Mouse (Mus musculus) ES-E14 (cell line): ENCODE data around the gene Pigv.

Experiments
- CHD2 ChIP-seq: IDR thresholded peaks from 2 replicates; pipeline ENCODE4 v1.6.1; 2014; ENCODE audit warnings: mild to moderate bottlenecking, low read depth, low read length, inconsistent platforms
- HCFC1 ChIP-seq: IDR thresholded peaks from 2 replicates; pipeline ENCODE4 v1.6.1; 2012; ENCODE audit warnings: low read length, inconsistent platforms, borderline replicate concordance; ENCODE audit not compliant: insufficient read depth
- MAFK ChIP-seq: IDR thresholded peaks from 2 replicates; pipeline ENCODE4 v1.6.1; 2014; ENCODE audit warnings: mild to moderate bottlenecking, low read depth, low read length, inconsistent platforms; ENCODE audit not compliant: insufficient read depth
- ZC3H11A ChIP-seq: IDR thresholded peaks from 2 replicates; pipeline ENCODE4 v1.6.1; 2012; ENCODE audit warnings: low read depth, mild to moderate bottlenecking, inconsistent platforms, low read length, borderline replicate concordance
- ZNF384 ChIP-seq: IDR thresholded peaks from 2 replicates; pipeline ENCODE4 v1.6.1; 2012; ENCODE audit warnings: low read depth, low read length, inconsistent platforms

GRCm38 (mm10) chr4:133666199-133666598 lies 6.2 kb downstream of the Pigv start:
- TF ChIP-seq HCFC1 (no peak), ZC3H11A (no peak), ZNF384 (no peak), MAFK (no peak), CHD2 (no peak)
